Mouse (Mus musculus) liver, embryonic 16.5 days (tissue): ENCODE measurements around the gene Paf1. TPM values are rescaled to one million over a fixed set of nuclear protein-coding genes. Genes with fewer than 3 reads are reported as not detected.

Experiments used
- ATAC-seq: fragments of 200-750 bp; cut with Nextera tagmentation; 2 replicates; pipeline ENCODE4 v1.8.0; 2017; ENCODE audit warnings: low read depth, mild to moderate bottlenecking, moderate number of reproducible peaks, moderate library complexity
- H3K27ac ChIP-seq: fragments of 300-500 bp; sonication (generic); 2 replicates; pipeline ENCODE4 v1.5.1; 2014; ENCODE audit warnings: mild to moderate bottlenecking, low read length
- H3K27me3 ChIP-seq: fragments of 300-500 bp; sonication (generic); 2 replicates; pipeline ENCODE4 v1.6.1; 2014; ENCODE audit warnings: low read depth, low read length, mixed read lengths; ENCODE audit not compliant: control insufficient read depth, insufficient read depth
- H3K36me3 ChIP-seq: fragments of 300-500 bp; sonication (generic); 2 replicates; pipeline ENCODE4 v1.6.1; 2014; ENCODE audit warnings: mild to moderate bottlenecking; ENCODE audit not compliant: control insufficient read depth, insufficient read depth
- H3K4me1 ChIP-seq: fragments of 300-500 bp; sonication (generic); 2 replicates; pipeline ENCODE4 v1.6.1; 2014; ENCODE audit warnings: low read depth, low read length, mixed read lengths; ENCODE audit not compliant: control insufficient read depth
- H3K4me2 ChIP-seq: fragments of 300-500 bp; sonication (generic); 2 replicates; pipeline ENCODE4 v1.6.1; 2014; ENCODE audit warnings: low read depth, low read length, mixed read lengths
- H3K4me3 ChIP-seq: fragments of 300-500 bp; sonication (generic); 2 replicates; pipeline ENCODE4 v1.5.1; 2014; ENCODE audit warnings: low read depth, mild to moderate bottlenecking, low read length
- H3K9ac ChIP-seq: fragments of 300-500 bp; sonication (generic); 2 replicates; pipeline ENCODE4 v1.6.1; 2014; ENCODE audit warnings: low read depth, low read length
- H3K9me3 ChIP-seq: fragments of 300-500 bp; sonication (generic); replicated peaks from 2 replicates; pipeline ENCODE4 v1.6.1; 2016; ENCODE audit warnings: low read length; ENCODE audit not compliant: control insufficient read depth
- WGBS: fragments of 180-500 bp; shearing (Covaris S2); extraction: QIAGEN DNeasy Blood & Tissue Kit; methylation state at CpG from one replicate; pipeline ENCODE4 v1.1.7; 2014; ENCODE audit not compliant: insufficient replicate concordance; 5-methylcytosine and 5-hydroxymethylcytosine counted together
- polyA plus RNA-seq: library from polyadenylated mRNA; unstranded; fragments of >200 nt; fragmentation: Nextera tagmentation; extraction: Ambion mirVana; gene quantifications from 2 replicates; pipeline ENCODE4 v1.2.1, GENCODE M21; 2015

Gene Paf1
- polyA plus RNA-seq, 1 experiment from 2014 or later, result 25.8 TPM

- no peaks in the 10 kb centered on the region for H3K9me3 ChIP-seq
- H3K4me2 ChIP-seq, result peak overlapping the region; percentile 58
- no peaks in the 10 kb centered on the region for H3K36me3 ChIP-seq
- peak overlapping the region; percentile 4 for H3K9ac ChIP-seq
- peak overlapping the region; percentile 1 for H3K4me3 ChIP-seq
- H3K27me3 ChIP-seq, result no peaks in the 10 kb centered on the region
- WGBS, result 20% methylated on average over 2 of the region's 2 CpGs
- H3K27ac ChIP-seq, result peak overlapping the region; percentile 84
- peak; percentile 1; the same call in 1 of the 2 replicates for ATAC-seq
- peaks cover 59% of the 10 kb centered on the region for H3K4me1 ChIP-seq
Measured at GRCm38 (mm10) chr7:28432252-28432651, 39.5 kb downstream of the Paf1 start.

GRCm38 (mm10) chr7:28435660-28436259 lies 43.0 kb downstream of the Paf1 start:
- Histone ChIP-seq H3K9me3 (no peaks in the 10 kb centered on the region), H3K9ac (peak overlapping the region; percentile 91), H3K36me3 (no peaks in the 10 kb centered on the region), H3K27ac (peak overlapping the region; percentile 68), H3K4me3 (peak overlapping the region; percentile 85), H3K4me2 (peak overlapping the region; percentile 75), H3K4me1 (peaks cover 52% of the 10 kb centered on the region), H3K27me3 (no peaks in the 10 kb centered on the region)
- ATAC-seq, result 0 out of 2 replicates have a peak, but pooled peaks have one; percentile 1
- WGBS, result 1% methylated on average over 41 of the region's 70 CpGs

GRCm38 (mm10) chr7:28436271-28436904 lies 43.6 kb downstream of the Paf1 start:
- H3K9ac ChIP-seq, result peak overlapping the region; percentile 91
- peak; percentile 95 for ATAC-seq
- peak overlapping the region; percentile 94 for H3K4me2 ChIP-seq
- peaks cover 47% of the 10 kb centered on the region for H3K4me1 ChIP-seq
- H3K36me3 ChIP-seq, result no peaks in the 10 kb centered on the region
- H3K9me3 ChIP-seq, result no peaks in the 10 kb centered on the region
- H3K27ac ChIP-seq, result peak overlapping the region; percentile 87
- WGBS, result under 1% methylated on average over 32 of the region's 64 CpGs
- H3K4me3 ChIP-seq, result peak overlapping the region; percentile 85
- H3K27me3 ChIP-seq, result no peaks in the 10 kb centered on the region

- WGBS, result 7% methylated on average over 16 of the region's 16 CpGs
- H3K9me3 ChIP-seq, result no peaks in the 10 kb centered on the region
Measured at GRCm38 (mm10) chr7:28436932-28437570, 44.3 kb downstream of the Paf1 start, which contains the start of gene Gmfg. TSS of gene Gmfg (plus strand) at chr7:28437447.

GRCm38 (mm10) chr7:28437964-28438363 lies 45.2 kb downstream of the Paf1 start:
- H3K27ac ChIP-seq, result no peak overlapping the region
- H3K27me3 ChIP-seq, result no peaks in the 10 kb centered on the region
- peaks cover 31% of the 10 kb centered on the region for H3K4me1 ChIP-seq
- no peaks in the 10 kb centered on the region for H3K36me3 ChIP-seq
- no peak overlapping the region for H3K4me3 ChIP-seq
- no peaks in the 10 kb centered on the region for H3K9me3 ChIP-seq
- no peak overlapping the region for H3K9ac ChIP-seq
- no peak overlapping the region for H3K4me2 ChIP-seq
- no peak for ATAC-seq

More at GRCm38 (mm10) chr7:28436932-28437570, 44.3 kb downstream of the Paf1 start, which contains the start of gene Gmfg:
- H3K36me3 ChIP-seq, result no peaks in the 10 kb centered on the region
- peak within 1 kb of the TSS; percentile 77 for H3K9ac ChIP-seq
- peak within 1 kb of the TSS; percentile 94 for H3K4me2 ChIP-seq
- H3K27me3 ChIP-seq, result no peaks in the 10 kb centered on the region
- H3K4me1 ChIP-seq, result peaks cover 40% of the 10 kb centered on the region
- peak; percentile 20 for ATAC-seq
- peak within 1 kb of the TSS; percentile 87 for H3K27ac ChIP-seq
- H3K4me3 ChIP-seq, result peak within 1 kb of the TSS; percentile 85

GRCm38 (mm10) chr7:28438771-28439170 lies 46.0 kb downstream of the Paf1 start:
- no peaks in the 10 kb centered on the region for H3K36me3 ChIP-seq
- peaks cover 23% of the 10 kb centered on the region for H3K4me1 ChIP-seq
- no peak overlapping the region for H3K27ac ChIP-seq
- 40% methylated on average over 2 of the region's 2 CpGs for WGBS
- H3K27me3 ChIP-seq, result no peaks in the 10 kb centered on the region
- no peaks in the 10 kb centered on the region for H3K9me3 ChIP-seq
- H3K4me3 ChIP-seq, result no peak overlapping the region
- H3K9ac ChIP-seq, result no peak overlapping the region
- H3K4me2 ChIP-seq, result no peak overlapping the region
- no peak for ATAC-seq

- no peak for ATAC-seq
Measured at GRCm38 (mm10) chr7:28440739-28441138, 48.0 kb downstream of the Paf1 start.

GRCm38 (mm10) chr7:28441776-28442485 lies 49.2 kb downstream of the Paf1 start:
- Histone ChIP-seq H3K27ac (peak overlapping the region; percentile 68), H3K4me3 (peak overlapping the region; percentile 32)
- WGBS, result 39% methylated on average over 14 of the region's 14 CpGs

More at GRCm38 (mm10) chr7:28440739-28441138, 48.0 kb downstream of the Paf1 start:
- no peaks in the 10 kb centered on the region for H3K36me3 ChIP-seq
- peaks cover 7% of the 10 kb centered on the region for H3K4me1 ChIP-seq
- WGBS, result 3% methylated on average over 2 of the region's 2 CpGs
- no peaks in the 10 kb centered on the region for H3K27me3 ChIP-seq
- peak overlapping the region; percentile 8; the same call in 1 of the 2 replicates for H3K4me2 ChIP-seq
- peak overlapping the region; percentile 63 for H3K27ac ChIP-seq
- no peaks in the 10 kb centered on the region for H3K9me3 ChIP-seq
- peak overlapping the region; percentile 35 for H3K9ac ChIP-seq
- peak overlapping the region; percentile 40 for H3K4me3 ChIP-seq

More at GRCm38 (mm10) chr7:28441776-28442485, 49.2 kb downstream of the Paf1 start:
- Histone ChIP-seq H3K27me3 (no peaks in the 10 kb centered on the region), H3K9me3 (no peaks in the 10 kb centered on the region), H3K36me3 (no peaks in the 10 kb centered on the region), H3K9ac (no peak overlapping the region), H3K4me2 (peak overlapping the region; percentile 27), H3K4me1 (peaks cover 7% of the 10 kb centered on the region)
- no peak for ATAC-seq
